Mouse (Mus musculus): ENCODE data around the gene Agap2. TPM values are rescaled to one million over a fixed set of nuclear protein-coding genes. Genes with fewer than 3 reads are reported as not detected.

Agap2 gene
- total RNA-seq, 2 experiments from 2014 or later, result 4.1 to 32.5 TPM

DNA sequence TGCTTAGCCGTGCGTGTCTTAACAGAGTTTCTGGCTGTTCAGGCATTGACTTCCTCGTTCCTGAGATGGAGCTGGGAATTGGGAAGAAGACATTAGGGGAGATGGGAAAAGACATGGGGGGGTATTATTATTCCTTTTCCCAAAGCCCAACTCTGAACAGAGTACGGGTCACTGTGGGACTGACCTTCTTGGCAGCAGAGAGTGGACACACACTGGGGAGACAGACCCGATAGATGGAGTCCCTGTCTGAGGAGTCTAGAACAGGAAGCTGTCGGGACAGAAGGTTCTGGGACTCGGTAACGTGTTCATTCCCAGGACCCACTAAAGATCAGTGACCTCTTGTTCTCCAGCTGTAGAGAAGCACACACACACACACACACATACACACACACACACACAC is 567 bp downstream of the Agap2 start:
- ATAC-seq (ENCODE audit: poor library complexity, severe bottlenecking), result peak; percentile 27

- peak; percentile 84 for ATAC-seq (ENCODE audit: poor library complexity, severe bottlenecking)
Observed at GRCm38 (mm10) chr10:127076082-127076481, 998 bp downstream of the Agap2 start.

DNA sequence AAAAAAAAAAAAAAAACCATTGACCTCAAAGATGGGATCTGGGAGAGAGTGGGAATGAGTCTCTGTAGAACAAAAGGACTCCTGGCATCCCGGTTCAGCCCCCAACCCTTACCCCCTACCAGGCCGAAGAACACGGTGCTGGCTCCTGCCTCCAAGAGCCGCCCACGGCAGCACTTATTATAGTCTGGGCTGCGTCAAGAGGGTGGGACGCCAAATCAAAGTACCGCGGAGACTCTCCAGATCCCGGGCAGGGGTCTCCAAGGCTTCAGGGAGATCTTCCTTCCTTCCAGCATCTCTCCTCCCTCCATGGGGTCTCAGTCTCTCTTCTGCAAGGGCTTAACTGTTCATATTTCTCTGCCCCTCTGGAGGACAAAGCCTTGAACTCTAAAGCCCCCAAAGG is 2.4 kb downstream of the Agap2 start:
- ATAC-seq (ENCODE audit: poor library complexity, severe bottlenecking), result no peak

DNA sequence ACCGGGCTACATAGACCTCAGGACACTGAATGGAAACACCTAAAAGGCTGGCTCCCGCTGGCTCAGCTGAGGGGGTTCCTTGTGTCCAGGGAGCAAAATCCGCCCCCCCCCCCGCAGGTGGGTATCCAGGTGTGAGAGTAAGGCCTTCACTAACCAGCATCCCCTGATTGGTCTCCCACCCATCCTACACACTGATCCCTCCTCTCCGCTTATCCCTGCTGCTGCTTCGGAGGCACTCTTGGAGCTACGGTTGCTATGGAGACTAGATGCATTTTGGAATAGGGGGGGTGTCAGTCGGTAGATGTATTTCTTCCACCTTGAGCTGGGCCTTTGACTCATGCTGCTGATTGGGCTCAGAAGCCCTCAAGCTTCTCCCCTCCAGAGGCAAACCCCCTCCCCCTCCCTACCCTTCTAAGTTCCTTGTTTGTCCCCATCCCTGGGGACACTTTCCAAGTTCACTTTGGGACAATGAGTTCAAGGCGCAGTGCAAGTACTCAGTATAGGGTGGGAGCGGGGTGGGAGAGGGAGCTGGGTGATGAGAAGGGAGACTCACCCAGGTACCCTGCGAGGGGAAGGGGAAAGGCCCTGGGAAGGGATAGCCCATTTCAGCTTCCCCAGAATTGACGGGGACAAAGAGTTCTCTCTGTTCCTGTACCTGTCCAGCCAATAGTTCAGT is 3.1 kb downstream of the Agap2 start:
- no peak for ATAC-seq (ENCODE audit: poor library complexity, severe bottlenecking)

GRCm38 (mm10) chr10:127078677-127079575 is 3.8 kb downstream of the Agap2 start:
- ATAC-seq (ENCODE audit: poor library complexity, severe bottlenecking), result no peak

DNA sequence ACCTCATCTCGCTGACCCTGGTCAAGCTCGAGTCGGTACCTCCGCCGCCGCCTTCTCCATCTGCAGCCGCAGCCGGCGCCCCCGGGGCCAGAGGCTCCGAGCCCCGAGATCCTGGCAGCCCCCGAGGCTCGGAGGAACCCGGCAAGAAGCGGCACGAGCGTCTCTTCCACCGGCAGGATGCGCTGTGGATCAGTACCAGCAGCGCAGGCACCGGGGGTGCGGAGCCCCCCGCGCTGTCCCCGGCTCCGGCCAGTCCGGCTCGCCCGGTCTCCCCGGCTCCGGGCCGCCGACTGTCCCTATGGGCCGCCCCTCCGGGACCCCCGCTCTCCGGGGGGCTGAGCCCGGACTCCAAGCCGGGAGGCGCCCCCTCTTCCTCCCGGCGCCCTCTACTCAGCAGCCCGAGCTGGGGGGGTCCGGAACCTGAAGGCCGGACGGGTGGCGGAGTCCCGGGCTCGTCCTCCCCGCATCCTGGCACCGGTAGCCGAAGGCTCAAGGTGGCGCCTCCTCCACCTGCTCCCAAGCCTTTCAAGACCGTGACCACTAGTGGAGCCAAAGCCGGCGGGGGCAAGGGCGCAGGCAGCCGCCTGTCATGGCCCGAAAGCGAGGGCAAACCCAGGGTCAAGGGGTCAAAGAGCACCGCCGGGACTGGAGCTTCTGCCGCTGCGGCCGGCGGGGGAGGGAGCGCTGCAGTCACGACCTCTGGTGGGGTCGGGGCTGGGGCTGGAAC is 4.7 kb downstream of the Agap2 start:
- no peak for ATAC-seq (ENCODE audit: poor library complexity, severe bottlenecking)

GRCm38 (mm10) chr10:127080901-127081780 is 6.1 kb downstream of the Agap2 start:
- ATAC-seq (ENCODE audit: poor library complexity, severe bottlenecking), result no peak

- ATAC-seq (ENCODE audit: poor library complexity, severe bottlenecking), result no peak
Observed at GRCm38 (mm10) chr10:127081996-127082620, 7.0 kb downstream of the Agap2 start.

GRCm38 (mm10) chr10:127083292-127083914 is 8.3 kb downstream of the Agap2 start:
- ATAC-seq (ENCODE audit: poor library complexity, severe bottlenecking), result 0 out of 2 replicates have a peak, but pooled peaks have one; percentile 15

- ATAC-seq (ENCODE audit: poor library complexity, severe bottlenecking), result no peak
Observed at GRCm38 (mm10) chr10:127083915-127084306, 8.8 kb downstream of the Agap2 start.

DNA sequence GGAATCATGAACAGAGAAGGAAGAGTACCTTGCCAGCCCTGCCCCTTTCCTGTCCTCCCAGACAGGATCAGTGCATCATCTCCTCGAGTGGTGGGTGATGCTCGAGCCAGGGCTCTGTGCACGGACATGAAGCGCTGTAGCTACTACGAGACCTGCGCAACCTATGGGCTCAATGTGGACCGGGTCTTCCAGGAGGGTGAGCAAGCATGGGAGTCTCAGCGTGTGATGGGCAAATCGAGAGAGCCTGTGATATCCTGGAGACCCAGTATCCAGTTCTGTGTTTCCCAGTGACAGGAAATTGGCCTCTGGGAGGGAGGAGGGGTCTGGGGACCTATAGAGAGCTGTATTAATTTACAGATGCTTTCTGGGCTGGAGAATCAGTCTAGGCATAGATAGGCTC is 10.0 kb downstream of the Agap2 start:
- no peak for ATAC-seq (ENCODE audit: poor library complexity, severe bottlenecking)

DNA sequence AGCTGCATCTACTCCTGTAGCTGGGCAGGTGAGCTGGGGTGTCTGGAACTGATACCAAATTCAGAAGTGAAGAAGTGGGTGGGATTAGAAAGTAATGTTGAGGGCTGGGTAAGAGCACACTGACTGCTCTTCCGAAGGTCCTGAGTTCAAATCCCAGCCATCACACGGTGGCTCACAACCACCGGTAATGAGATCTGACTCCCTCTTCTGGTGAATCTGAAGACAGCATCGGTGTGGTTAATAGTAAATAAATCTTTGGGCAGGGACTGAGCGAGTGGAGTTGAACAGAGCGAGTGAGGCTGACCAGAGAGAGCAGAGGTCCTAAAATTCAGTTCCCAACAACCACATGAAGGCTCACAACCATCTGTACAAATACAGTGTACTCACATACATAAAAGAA is 10.5 kb downstream of the Agap2 start:
- no peak for ATAC-seq (ENCODE audit: poor library complexity, severe bottlenecking)

DNA sequence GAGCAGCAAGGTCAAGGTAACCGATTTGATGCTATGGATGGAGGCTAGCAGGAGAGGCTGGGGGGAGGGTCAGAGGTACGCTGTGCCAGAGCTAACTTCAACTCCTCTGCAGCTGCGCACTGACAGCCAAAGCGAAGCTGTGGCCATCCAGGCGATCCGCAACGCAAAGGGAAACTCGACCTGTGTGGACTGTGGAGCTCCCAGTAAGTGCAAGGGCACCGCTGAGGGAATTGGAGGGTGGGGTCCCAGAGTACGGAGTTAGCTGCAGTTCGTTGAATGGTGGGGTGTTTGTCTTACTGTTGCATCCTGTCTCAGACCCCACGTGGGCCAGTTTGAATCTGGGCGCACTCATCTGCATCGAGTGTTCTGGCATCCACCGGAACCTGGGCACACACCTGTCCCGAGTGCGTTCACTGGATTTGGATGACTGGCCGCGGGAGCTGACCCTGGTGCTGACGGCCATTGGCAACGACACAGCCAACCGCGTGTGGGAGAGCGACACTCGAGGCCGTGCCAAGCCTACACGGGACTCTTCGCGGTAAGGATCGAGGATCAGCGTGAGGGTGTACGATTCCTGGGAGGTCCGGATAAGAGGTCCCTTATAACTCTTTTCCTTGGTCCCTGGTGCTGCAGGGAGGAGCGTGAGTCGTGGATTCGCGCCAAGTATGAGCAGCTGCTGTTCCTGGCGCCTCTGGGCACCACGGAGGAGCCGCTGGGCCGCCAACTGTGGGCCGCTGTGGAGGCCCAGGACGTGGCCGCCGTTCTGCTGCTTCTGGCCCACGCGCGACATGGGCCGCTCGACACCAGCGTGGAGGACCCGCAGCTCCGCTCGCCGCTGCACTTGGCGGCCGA is 15.7 kb downstream of the Agap2 start:
- ATAC-seq (ENCODE audit: poor library complexity, severe bottlenecking), result no peak

DNA sequence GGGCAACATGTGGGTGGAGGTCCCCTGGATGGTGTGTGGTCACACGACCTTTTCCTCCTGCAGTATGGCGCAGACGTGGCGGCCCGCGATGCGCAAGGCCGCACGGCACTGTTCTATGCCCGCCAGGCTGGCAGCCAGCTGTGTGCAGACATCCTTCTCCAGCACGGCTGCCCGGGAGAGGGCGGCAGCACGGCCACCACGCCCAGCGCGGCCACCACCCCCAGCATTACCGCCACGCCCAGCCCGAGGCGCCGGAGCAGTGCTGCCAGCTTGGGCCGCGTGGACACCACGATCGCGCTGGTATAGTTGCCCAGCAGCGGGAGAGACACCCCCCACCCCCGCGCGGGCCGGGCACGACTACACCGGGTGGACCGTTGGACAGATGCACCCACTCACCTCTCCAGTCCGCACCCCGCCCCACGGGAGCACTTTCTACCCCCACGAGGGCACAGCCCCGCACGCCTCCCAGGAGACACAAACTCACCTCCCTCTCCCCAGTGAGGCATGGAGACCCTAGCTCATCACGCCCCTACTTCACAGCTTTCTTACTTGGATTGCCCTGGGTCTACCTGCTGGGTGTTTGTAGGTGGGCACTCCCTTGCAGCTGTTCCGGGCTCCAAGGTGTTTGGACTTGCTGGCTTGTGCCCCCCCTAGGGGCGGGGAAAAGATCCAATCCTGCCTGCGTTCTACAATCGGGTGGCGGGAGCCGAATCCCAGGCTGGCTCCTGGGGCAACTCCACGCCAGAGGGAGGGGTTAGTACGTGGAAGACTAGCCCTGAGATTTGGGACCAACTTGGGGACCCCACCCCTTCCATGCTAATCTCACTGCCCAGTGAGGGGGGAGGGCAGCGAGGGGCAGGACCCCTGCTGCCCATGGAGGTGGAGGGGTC is 16.7 kb downstream of the Agap2 start:
- ATAC-seq (ENCODE audit: poor library complexity, severe bottlenecking), result no peak

DNA sequence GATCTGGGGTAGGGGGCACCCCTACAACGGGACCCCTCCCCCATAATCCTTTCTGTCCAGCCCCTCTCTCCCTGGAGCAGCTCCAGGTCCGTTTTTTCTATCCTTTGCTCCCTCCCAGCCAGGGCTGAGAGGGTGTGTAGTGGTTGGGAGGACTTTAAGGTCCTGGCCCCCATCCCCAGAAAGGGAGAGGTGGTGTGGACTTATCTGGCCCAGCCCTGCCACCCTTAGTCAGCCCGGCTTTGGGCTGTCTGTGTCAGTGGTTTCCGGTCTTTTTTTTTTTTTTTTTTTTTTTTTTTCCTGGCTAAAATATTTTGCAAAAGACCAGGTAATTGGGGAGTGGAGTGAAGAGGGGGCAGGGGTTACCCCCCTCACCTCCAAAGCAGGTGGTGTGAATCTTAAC is 17.7 kb downstream of the Agap2 start:
- no peak for ATAC-seq (ENCODE audit: poor library complexity, severe bottlenecking)

DNA sequence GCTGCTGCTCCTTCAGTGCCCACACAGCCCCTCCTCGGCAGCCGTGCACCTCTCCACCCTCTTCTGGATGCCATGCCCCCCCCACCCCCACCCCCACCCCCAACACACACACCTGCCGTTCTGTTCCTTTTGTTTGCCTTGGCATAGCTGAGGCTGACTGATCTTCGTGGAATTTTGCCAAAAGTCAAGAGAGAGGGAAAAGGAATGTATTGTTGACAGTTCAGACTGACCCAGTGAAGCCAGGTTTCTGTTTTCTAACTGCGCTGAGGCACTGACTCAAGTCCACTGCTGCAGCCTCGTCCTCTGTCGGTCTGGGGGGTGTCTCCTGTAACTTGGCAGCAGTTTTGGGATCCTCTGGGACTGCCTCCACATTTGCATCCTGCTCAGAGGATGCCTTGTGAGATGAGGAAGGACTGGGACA is 19.3 kb downstream of the Agap2 start:
- no peak for ATAC-seq (ENCODE audit: poor library complexity, severe bottlenecking)

DNA sequence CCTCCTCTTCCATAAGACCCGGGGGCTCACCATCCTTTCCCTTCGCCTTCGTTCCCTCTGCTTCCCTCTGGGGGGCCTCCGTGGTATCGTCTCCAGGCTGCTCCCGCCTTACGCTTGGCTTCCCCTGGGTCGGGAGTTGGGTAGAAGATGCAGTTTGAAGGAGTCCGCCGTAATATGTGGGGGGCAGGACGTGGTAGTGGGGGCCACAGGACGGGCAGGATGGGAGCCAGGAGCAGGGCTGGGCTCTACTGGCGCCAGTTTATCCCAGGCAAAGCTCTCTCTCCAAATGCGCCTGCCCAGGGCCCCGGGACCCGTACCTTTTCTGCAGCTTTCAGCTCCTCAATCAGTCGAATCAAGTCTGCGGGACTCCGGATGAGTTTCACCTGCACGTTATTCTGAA is 23.4 kb downstream of the Agap2 start:
- no peak for ATAC-seq (ENCODE audit: poor library complexity, severe bottlenecking)

- no peak for ATAC-seq (ENCODE audit: poor library complexity, severe bottlenecking)
Observed at GRCm38 (mm10) chr10:127099191-127099590, 24.1 kb downstream of the Agap2 start.
